ENCODE assay signal across 8 mouse cellular contexts in the genomic region with DNA sequence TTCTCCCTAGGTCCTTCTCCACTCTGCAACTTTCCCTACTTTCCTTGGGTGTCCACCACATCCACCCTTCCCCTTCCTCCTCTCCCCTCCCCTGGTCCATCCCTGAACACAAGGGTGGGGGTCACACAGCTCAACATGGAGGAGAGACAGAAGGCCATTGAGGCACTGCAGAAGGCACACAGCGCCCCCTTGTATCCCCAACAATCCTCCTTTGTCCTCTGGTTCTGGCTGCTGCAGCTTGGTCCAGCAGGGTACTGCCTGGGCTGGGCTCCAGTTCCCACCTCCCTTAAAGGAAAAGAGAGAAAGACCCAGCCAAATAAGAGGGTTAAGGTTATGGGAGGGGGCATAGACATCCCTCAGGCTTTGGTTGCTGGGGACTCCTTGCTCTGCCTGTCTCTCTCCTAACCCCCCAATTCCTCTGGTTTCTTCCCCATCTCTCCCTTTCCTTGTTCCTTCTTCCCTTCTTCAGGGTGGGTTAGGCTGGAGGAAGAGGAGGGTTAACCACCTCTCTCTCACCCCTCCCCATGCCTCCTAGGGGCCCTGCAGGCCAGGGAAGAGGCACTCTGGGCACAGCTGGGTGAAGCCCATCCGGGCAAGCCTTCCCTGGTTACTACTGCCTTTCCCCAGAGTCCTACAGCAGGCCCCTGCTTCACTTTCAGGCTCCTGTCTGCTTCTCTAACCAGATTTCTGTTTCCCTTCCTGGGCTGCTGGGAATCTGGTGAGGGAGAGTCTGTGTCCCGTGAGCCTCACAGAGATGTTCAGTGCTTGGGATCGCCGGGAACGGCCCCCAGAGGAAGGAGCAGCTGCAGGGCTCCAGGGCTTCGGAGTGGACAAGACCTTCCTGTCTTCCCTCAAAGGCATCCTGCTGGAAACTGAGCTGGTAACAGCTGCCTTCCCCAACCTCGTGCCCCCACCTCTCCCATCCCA. TPM values are rescaled to one million over a fixed set of nuclear protein-coding genes. Genes with fewer than 3 reads are reported as not detected.
DNase-seq lines count a peak whose midpoint lies in the region; ATAC-seq and TF ChIP-seq lines count a peak whose summit lies in the region.

Cmtm5 (plus strand) TSS at position 358 of the 927 bp plus-strand sequence.

- no peak within 1 kb of the TSS for H3K4me3 ChIP-seq in forebrain, postnatal 0 days (ENCODE audit: low read depth, low read length)
- H3K4me3 ChIP-seq in midbrain, embryonic 14.5 days (replicated peaks; ENCODE audit: low read depth, low read length) = no peak within 1 kb of the TSS

- DNase-seq in kidney, postnatal 10 days = peak; percentile 42
- no peak for DNase-seq in kidney, postnatal 36 days
- peak; percentile 58 for DNase-seq in forebrain, postnatal 0 days
- peak; percentile 85 to 88 for DNase-seq in layer of hippocampus, adult 8-10 months (ENCODE audit: low spot score in 2 of 2)
- peak; percentile 48 for DNase-seq in midbrain, embryonic 14.5 days
- DNase-seq in T-cell, adult 2 months (ENCODE audit: low spot score) = no peak
- no peak for DNase-seq in adrenal gland, postnatal 4 days (ENCODE audit: low spot score in 2 of 2)
- DNase-seq in urinary bladder, postnatal 14 days (ENCODE audit: low spot score) = no peak

- H3K36me3 ChIP-seq in forebrain, postnatal 0 days (ENCODE audit: insufficient read depth) = no peaks in the 10 kb centered on the region
- no peaks in the 10 kb centered on the region for H3K36me3 ChIP-seq in midbrain, embryonic 14.5 days (ENCODE audit: control insufficient read depth, insufficient read depth, low read length)

- H3K27ac ChIP-seq in forebrain, postnatal 0 days (ENCODE audit: low read depth, low read length) = peak within 1 kb of the TSS; percentile 71
- 0 out of 2 replicates have a peak within 1 kb of the TSS, but pooled peaks have one; percentile 27 for H3K27ac ChIP-seq in midbrain, embryonic 14.5 days (replicated peaks; ENCODE audit: low read depth, low read length)

- no peaks in the 10 kb centered on the region for H3K9me3 ChIP-seq in forebrain, postnatal 0 days (ENCODE audit: low read length)
- H3K9me3 ChIP-seq in midbrain, embryonic 14.5 days (ENCODE audit: control insufficient read depth, low read length) = no peaks in the 10 kb centered on the region

- ATAC-seq in forebrain, postnatal 0 days = peak; percentile 91
- ATAC-seq in midbrain, embryonic 14.5 days (ENCODE audit: low FRiP score, low TSS enrichment) = no peak

- 41% methylated on average over 8 of the region's 8 CpGs for WGBS in forebrain, postnatal 0 days
- 35% methylated on average over 8 of the region's 8 CpGs for WGBS in midbrain, embryonic 14.5 days

- no peak within 1 kb of the TSS for H3K4me2 ChIP-seq in forebrain, postnatal 0 days (ENCODE audit: low read depth)
- H3K4me2 ChIP-seq in midbrain, embryonic 14.5 days (ENCODE audit: low read length) = no peak within 1 kb of the TSS

- no peaks in the 10 kb centered on the region for H3K27me3 ChIP-seq in forebrain, postnatal 0 days (ENCODE audit: insufficient read depth, low read length)
- no peaks in the 10 kb centered on the region for H3K27me3 ChIP-seq in midbrain, embryonic 14.5 days (ENCODE audit: control insufficient read depth, insufficient read depth, low read length)

- peak; percentile 44 for TF ChIP-seq CTCF in forebrain, postnatal 0 days (IDR thresholded peaks at IDR 0.05; ENCODE audit: low read depth)

- no peak within 1 kb of the TSS for H3K9ac ChIP-seq in forebrain, postnatal 0 days
- no peak within 1 kb of the TSS for H3K9ac ChIP-seq in midbrain, embryonic 14.5 days (replicated peaks; ENCODE audit: low read length)

- H3K4me1 ChIP-seq in forebrain, postnatal 0 days (ENCODE audit: insufficient read depth) = no peaks in the 10 kb centered on the region
- peaks cover 11% of the 10 kb centered on the region for H3K4me1 ChIP-seq in midbrain, embryonic 14.5 days (ENCODE audit: control insufficient read depth, insufficient read depth, low read length)

RNA-seq across cellular contexts. Expression of gene Cmtm5, which starts in this region (rescaled TPM):
- 17.9 and 19.9 TPM in 2 replicates for total RNA-seq in forebrain, postnatal 0 days (2014; rRNA removed)
- polyA plus RNA-seq in forebrain, postnatal 0 days (2015; fragmentation: Nextera tagmentation; extraction: Ambion mirVana) = 17.7 and 22.7 TPM in 2 replicates
- total RNA-seq in layer of hippocampus, adult 8-10 months (2022) = 10 to 100 TPM; 62.4 to 83.2 (median 76.3) TPM
- polyA plus RNA-seq in midbrain, embryonic 14.5 days (2014; fragmentation: Nextera tagmentation; extraction: Ambion mirVana) = 4.2 and 4.3 TPM in 2 replicates
- 1 to 10 TPM; 2.4 to 3.8 TPM for total RNA-seq in adrenal gland, postnatal 4 days (2021)

Comparison
In these comparisons a context has a peak if more than half of its experiments do, and no peak if none do; other contexts are left out.
1. DNase-seq: peak in kidney, postnatal 10 days (single experiment), forebrain, postnatal 0 days (single experiment), layer of hippocampus, adult 8-10 months (2 of 2) and midbrain, embryonic 14.5 days (single experiment); none in kidney, postnatal 36 days (0 of 2), T-cell, adult 2 months (single experiment), adrenal gland, postnatal 4 days (0 of 2) and urinary bladder, postnatal 14 days (single experiment).